Mouse (Mus musculus): ENCODE results near the gene Foxn4.

Foxn4 gene

DNA sequence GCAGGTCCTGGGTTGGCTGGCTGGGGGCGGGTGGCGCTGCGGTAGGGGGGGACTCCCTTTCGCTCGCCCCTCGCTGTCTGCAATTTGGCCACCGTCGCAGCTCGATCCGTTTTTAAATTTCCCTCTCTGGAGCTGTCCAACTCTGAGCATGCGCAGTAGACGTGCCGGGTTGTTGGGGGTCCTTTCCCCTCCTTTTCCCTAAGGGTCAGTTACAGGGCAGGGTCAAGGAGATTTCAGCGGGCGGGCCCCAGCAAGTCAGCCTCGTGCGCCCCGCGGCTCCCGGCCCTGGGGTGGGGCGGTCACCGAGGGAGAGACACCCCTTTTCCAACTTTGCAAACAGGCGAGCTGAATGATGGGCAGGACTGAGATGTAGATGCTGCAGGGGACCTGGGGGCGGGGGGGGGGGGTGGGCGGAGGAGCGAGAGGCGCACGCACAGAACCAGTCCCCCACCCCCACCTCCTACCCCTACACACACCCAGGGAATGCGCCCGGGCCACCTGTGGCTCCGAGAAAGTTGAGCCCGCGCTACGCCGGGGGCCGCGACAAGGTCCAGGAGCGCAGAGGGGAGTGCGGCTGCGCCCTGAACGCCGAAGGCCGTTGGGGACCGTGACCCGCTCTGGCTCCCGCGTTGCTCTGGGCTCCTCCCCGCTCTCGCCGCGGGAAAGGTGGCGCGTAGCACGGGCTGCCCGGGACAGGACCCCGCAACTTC, at the start of gene Foxn4:
TSS of gene Foxn4 (minus strand) at position 115 of the 710 bp plus-strand sequence.
- DNase-seq (ENCODE audit: low read depth, low spot score) = no peak

DNA sequence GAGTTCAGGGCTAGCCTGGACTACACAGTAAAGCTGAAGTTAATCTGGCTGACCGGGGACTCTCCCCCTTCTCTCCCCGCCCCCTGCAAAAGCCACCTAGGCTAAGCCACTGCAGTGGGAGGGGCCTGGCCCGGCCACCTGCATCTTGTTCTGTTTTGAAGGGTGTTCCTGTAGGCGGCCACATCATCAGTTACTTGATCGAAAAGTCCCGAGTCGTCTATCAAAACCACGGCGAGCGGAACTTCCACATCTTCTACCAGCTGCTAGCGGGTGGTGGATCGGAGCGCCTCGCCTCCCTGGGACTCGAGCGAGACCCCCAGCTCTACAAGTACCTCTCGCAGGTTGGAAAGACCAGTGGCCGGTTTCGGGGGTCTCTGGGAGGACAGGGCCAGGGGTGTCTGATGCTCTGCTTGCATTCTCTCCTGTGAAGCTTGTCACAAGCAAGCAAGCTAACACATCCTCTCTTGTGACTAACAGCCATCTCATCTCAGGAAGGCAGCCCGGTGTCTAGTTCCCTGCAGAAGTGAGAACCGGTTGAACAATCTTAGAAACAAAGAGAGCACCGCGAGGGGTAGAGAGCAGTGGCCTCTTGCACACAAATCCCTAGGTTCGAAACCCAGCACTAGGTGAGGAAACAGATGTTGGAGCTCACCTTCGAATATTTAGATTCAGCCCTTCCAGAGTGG, 49.6 kb upstream of the Foxn4 start:
- DNase-seq (ENCODE audit: low read depth, low spot score) = no peak

DNA sequence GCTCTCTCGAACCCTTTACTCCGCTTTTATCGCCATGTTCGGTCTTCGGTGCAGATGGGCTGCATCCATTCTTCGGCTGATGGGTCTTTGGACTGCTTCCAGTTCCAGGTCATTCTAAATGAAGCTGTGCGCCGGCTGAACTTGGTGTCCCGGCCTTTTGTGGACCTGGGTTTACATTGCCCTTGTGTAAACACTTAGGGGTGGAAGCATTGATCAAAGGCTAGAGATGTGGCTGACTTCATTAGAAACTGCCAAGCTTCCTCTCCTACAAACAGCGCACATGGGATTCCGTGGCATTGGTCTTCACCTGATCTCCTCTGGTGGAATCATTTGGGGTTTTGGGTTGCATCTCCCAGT, 36.1 kb upstream of the Foxn4 start:
- no peak for DNase-seq (ENCODE audit: low read depth, low spot score)

DNA sequence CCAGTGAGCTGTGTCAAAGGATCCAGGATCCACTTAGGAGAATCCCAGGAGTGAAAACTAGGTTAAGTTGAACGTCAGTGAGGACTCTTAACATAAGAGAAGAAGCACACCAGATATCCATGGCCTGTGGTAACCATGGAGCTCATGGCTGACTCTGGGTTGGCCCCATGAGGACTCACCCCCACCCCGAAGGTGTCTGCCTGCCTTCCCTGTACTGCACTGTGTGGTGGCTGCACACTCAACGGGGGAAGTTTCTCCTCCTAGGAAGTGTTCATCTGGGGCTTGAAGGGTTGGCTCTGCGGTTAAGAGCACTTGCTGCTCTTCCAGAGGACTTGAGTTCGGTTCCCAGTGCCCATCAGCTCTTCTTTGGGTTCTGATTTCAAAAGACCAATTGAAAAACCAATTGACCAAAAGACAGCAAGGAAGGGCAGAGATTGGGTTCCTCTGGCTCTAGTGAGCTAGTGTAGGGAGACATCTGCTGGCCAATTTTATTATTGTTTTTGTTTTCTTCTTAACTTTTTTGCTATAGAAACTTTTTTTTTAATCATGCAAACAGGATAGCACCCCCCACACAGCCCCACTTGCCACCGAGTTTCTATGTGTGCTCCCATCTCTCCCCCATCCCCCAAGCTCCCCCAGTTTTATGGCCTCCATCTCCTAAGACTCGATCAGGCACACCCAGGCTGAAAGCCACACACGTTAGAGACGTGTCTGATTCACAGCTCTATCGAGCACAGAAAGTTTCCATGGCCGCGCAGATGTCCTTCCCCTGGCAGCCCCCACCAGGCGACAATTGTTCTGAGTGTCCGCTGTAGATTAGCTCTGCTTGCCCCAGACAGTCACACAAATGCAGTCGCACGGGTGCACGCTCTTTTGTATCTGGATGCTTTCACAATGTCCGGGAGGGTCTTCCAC, 35.4 kb upstream of the Foxn4 start:
- DNase-seq (ENCODE audit: low read depth, low spot score) = no peak

DNA sequence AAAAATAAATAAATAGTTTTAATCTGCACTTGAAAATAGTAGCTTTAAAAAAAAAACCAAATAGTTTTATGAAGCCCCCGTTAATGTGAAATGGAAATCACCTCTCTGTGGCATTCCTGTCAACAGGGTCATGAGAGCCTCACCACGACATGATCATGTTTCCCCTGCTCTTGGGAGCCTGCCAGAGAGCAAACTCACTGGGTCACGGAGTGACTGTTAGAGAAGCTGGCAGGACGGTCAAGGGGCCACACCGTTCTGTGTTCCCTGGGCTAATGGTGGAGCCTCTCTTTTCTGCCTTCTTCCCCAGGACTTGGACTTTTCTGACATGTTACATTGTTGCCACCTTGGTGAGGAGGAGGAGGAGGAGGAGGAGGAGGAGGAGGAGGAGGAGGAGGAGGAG, 32.9 kb upstream of the Foxn4 start:
- DNase-seq (ENCODE audit: low read depth, low spot score) = no peak

DNA sequence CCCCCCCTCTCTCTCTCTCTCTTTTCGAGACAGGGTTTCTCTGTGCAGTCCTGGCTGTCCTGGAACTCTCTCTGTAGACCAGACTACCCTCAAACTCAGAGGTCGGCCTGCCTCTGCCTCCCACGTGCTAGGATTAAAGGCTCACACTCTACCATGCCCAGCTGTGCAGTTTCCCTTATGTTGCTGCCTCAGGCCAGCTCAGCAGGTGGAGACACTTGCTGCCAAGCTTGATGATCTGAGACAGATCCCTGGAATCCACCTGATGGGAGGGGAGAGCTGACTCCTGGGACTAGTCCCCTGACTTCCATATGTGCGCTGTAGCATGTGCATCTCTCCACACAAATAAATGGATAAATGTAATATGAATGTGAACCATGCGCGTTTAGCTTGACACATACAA, 29.6 kb upstream of the Foxn4 start:
- DNase-seq (ENCODE audit: low read depth, low spot score) = no peak

DNA sequence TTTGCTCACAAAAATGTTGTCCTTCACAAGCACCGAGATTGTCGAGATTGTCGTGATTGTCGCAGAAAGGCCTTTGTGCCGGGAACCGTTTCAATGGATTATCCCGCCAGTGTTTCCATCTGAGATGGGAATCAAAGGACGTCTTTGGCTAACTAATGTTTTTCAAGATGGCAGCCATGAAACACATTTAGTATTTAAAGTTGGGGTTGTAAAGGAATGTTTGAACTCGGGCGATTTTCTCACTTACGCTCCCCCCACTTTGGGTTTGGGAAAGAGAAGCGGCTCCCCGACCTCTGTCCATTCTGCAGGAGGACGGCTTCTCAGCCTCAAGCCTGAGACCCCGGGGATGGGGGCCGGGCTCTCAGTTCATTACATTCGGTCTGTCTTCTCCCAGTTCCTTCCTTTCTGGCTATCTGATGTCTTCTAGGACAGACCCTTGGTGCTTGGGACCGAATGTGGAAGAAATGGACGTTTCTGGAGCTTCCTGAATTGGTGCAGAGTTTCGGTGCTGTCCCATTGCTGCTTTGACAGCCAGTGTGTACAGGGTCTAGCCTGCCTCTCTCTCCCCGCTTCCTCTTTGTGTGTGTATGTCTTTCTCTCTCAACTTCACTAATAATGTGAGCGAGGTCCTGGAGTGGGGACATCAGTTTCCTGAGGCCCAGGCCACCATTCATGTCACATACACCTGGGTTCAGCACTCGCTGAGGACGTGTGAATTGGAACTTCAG, 26.4 kb upstream of the Foxn4 start:
- no peak for DNase-seq (ENCODE audit: low read depth, low spot score)

DNA sequence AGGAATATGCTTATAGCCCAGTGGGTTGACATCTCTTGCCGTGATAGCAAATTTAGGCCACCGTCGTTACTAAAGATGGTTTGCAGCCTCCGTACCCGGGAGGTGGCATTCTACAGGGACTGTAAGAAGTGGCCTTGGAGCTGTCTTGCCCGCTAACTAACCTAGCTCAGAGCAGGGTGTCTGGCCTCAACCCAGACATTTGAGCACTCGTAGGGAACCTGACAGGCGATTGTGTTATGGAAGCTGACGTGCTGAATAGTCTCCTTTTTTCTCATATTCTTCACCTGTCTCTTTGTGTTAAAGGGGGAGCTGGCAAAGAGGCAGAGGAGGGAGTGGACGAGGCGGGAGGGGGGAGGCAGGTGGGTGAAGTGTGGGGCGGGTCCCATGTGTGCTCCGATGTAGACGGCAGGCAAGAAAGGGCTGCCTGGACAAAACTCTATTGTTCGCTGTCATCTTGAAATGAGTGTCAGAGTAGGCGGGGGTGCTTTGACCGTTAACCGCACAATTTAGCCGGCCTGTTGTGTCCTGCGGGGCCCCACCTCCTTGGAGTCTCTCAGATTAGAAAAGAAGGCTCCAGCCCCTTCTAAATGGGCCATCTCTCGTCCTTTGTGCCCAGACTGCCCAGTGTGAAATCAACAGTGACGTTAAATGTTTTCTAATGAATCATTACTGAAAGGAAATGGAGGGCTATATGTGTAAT, 25.7 kb upstream of the Foxn4 start:
- DNase-seq (ENCODE audit: low read depth, low spot score) = no peak

DNA sequence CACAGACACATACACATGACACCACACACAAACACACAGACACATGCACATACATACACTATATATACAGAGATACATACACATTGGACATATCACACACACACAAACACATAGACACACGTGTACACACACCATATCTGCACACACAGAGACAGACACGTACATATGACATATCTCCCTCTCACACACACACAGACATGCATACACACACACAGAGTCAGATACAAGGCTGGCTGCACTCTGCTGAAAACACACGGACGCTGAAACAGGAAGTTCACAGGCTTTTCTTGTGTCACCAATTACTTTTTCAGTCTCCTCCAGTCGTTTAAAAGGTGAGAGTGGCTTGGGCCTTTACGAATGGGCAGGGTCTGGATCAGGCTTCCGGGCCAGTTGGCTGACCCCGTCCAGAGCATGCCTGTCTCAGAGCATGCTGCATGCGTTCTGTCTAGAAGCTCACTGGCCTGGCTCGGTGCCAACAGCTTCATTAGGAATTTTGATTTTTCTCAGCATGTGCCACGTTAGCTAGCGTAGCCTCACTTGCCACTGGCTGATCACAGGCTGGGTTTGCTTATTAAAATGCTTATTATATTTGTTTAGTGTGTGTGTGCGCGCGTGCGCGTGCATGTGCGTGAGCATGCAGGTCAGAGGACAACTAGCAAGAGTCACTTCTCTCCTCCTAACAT, 24.7 kb upstream of the Foxn4 start:
- no peak for DNase-seq (ENCODE audit: low read depth, low spot score)

DNA sequence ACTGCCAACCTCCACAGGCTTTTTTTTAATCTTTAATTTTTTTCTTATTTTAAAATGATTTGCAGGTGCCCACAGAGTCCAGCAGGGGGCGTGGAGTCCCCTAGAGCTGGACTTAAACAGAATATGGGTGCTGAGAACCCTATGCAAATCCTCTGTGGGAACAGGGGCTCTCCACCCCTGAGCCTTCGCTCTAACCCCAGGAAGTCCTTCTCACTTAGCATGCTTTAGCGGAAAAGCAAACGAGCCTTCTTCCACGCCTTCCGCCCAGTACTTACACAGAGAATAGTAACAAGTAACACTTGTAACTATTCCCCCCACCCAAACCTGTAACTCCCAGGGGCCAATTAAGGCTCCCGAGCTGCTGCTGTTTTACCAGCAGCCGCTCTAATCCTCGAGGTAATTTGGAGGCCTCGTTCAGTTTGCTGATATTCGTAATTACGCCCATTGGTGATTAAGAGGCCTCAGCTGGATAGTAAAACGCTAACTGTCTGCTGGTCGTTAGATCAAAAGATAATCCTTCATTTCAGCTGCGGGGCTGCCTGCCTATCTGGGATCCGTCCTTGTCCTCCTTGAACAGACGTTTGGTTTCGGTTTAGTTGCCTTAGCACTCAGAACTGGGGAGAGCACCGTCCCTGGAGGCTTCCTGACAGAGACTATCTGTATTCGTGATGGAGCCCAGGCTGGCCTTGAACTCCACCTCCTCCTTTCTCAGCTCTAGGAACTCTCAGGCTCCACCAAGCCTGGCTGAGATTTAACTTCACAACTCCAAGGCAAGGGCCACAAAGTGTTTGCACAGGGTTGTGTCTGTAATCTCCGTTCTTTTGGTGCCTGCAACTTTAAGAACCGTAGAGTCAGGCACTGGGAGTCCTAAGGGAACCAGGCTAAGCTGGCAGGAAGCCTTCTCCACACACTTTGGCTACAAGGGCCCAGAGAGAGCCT, 23.4 kb upstream of the Foxn4 start:
- DNase-seq (ENCODE audit: low read depth, low spot score) = no peak

DNA sequence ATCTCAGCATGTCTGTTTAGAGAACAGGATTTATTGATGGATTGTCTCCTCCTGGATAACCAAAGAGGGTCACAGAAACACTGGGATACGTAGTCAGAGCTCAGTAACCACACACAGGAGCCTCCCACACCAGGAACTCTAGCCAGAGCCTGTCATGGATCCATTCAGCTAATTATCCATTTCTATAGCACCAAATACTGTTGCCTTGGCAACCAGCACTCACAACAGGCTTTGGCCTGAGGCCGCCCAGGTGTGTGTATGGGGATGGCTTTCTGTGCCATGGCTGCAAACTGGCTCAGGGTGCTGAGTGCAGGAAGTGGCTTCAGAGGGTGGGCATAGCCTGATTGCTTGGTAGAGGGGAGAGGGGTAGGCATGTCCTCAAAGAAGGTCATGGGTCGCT, 16.4 kb upstream of the Foxn4 start:
- no peak for DNase-seq (ENCODE audit: low read depth, low spot score)

DNA sequence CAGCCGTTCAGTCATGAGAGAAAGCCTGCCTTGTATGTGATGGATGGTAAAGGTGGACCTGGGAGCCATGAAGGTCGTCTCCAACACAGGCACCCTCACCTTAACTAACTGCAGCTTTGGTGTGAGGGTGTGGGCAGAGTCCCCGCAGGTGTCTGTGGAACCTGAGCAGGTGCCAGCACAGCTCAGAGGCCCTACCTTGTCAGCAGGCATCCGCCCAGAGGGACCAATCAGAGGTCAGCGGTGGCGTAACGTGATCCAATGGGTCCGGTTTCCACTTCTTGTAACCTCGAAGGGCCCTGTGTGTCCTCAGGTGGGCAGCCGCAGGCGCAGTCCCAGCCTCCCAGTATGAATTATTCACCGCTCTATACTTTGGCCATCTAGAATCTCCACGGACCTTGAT, 15.3 kb upstream of the Foxn4 start, which contains the start of gene Myo1h:
TSS of gene Myo1h (plus strand) at position 293 of the 400 bp plus-strand sequence.
- no peak for DNase-seq (ENCODE audit: low read depth, low spot score)

DNA sequence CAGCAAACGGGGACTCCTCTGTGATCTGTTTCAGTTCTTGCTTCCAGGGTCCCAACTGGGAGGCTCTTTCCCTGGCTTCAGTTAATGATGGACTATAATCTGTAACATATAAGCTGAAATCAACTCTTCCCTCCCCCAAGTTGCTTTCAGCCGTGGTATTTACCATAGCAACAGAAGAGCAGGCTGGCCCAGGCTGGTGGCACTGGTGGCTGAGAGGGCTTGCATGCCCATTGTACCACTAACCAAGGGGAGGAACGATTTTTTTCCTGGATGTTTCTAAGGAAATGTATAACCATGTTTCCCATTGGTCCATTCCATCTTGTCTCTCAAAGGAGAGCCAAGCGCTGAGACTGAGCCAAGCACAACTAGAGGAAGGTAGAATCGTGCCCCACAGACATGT, 14.8 kb upstream of the Foxn4 start:
- no peak for DNase-seq (ENCODE audit: low read depth, low spot score)

DNA sequence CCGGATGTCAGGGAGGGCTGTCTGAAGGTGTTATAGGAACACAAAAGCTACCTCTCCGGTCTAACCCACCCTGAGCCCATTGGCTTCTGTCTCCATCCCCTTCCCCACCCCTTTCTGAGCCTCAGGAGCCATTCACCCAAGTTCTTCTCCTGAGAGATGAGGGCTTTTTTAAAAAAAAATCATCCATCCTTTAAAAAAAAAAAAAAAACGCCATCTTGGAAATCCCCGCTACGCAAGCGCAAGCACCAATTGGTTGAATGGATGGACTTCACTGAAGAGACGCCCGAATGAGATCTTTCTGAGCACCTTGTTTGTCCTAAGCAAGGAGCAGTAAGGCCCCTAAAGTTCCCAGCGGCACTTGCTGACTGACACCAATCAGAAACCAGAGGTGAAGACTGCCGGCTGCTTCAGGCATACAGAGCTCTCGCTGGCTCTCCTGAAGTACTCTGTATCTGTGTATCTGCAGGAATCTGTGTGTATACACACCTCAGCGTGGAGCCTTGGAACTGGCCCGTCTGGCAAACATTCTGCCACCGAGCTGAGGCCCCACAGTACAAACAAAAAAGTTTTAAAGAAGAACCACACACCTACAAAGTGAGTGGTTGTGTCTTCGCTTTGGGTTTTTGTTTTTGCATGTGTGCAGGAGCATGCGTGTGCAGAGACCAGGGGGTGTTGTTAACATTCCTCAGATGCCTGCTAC, 13.4 kb upstream of the Foxn4 start:
- no peak for DNase-seq (ENCODE audit: low read depth, low spot score)

DNA sequence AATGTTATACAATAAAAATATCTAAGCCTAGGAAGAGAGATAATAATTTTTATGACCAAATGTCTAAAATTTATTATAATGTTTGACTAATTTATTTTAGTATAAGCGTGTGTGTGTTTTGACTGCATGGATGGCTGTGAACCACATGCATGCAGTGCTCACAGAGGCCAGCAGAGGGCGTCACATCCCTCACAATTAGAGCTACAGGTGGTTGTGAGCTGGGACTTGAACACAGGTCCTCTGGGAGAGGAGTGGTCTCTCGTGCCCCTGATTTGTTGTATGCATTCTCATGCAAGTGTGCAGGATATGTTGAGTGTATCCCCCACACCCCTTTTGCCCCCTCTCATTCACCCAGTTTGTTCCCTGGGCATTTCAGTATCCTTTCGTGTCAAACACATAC, 12.5 kb upstream of the Foxn4 start:
- no peak for DNase-seq (ENCODE audit: low read depth, low spot score)

DNA sequence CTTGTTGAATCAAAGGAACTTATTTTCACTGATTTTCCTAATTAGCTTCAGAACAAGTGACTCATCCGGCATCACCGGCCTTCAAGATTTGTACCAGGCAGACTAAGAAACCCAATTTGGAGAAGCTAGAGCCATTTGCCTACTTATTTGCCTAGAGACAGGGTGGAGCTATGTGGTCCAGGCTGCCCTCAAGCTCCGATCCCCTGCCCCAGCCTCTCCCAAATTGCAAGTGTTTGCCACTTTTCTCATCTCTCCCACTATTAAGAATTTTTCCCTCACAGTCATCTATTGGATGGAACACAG, 11.7 kb upstream of the Foxn4 start:
- DNase-seq (ENCODE audit: low read depth, low spot score) = no peak

DNA sequence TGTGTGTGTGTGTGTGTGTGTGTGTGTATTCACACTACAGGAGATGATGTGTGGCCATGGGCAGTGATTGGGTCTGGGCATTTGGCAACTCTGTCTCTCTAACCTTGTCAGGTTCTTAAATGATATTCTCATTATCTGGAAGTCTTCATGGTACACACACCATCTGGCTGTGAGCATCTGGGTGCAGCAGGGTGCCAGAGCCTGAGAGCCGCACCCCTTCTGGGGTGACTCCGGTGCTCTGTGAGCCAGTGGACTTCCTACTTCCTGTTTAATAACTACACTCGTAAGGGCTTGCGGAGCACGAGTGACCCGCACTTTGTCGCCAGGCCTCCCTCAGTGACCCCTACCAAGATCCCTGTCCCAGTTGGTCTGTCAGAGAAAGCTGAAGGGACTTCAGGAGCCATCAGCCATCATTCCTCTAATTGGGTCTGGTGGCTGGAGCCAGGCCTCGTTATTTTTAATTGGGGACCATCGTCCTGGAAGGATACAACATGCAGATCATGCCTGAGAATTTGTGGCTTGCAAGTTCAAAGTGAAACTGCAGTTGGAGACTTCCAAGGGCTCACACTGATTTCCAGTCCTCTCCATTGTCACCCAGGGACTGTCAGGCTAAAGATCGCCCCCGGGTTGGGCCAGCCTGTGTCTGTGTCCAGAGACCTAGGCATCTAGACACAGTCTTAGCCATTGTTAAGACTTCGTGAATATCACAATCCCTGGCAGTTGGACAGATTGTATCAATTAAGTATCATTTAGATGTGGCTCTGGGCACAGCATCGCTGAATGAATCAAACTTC, 11.2 kb upstream of the Foxn4 start:
- no peak for DNase-seq (ENCODE audit: low read depth, low spot score)

DNA sequence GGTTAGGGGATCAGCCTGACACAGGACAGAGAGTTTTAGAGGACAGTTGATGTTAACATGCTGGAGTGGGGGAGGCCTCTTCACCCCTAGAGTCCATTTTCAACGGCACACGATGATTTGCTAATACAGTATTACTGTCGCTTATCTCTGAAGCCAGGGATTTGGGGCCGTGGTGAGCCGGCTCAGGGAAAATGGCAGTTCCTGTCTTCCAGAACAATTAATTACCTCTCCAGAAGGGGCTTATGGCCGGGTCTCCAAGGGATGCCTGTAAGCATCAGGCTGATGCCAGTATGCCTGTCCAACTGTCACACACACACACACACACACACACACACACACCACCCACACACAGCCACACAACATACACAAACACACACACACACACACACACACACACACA, 8.7 kb upstream of the Foxn4 start:
- DNase-seq (ENCODE audit: low read depth, low spot score) = no peak
